Mouse (Mus musculus) erythroblast, embryonic 14.5 days (primary cell): Measurements from ENCODE around the gene Cyp4a14. TPM values are rescaled to one million over a fixed set of nuclear protein-coding genes. Genes with fewer than 3 reads are reported as not detected.

ENCODE experiments used
- H3K27me3 ChIP-seq: 2 replicates; pipeline ENCODE4 v1.6.1; 2012; ENCODE audit warnings: inconsistent platforms; ENCODE audit not compliant: control insufficient read depth
- H3K36me3 ChIP-seq: 2 replicates; pipeline ENCODE4 v1.6.1; 2012; ENCODE audit warnings: mild to moderate bottlenecking, inconsistent platforms; ENCODE audit not compliant: control insufficient read depth
- H3K4me1 ChIP-seq: 2 replicates; pipeline ENCODE4 v1.6.1; 2012; ENCODE audit warnings: inconsistent platforms; ENCODE audit not compliant: control insufficient read depth
- H3K4me3 ChIP-seq: replicated peaks from 2 replicates; pipeline ENCODE3; 2012; ENCODE audit warnings: moderate library complexity, mild to moderate bottlenecking, inconsistent platforms
- H3K9me3 ChIP-seq: 2 replicates; pipeline ENCODE4 v1.6.1; 2012; ENCODE audit warnings: low read length, inconsistent platforms, mixed read lengths; ENCODE audit not compliant: control insufficient read depth
- GATA1 ChIP-seq: IDR thresholded peaks from 2 replicates; pipeline ENCODE4 v1.6.1; 2012; ENCODE audit warnings: low read length, inconsistent platforms, mixed read lengths
- TAL1 ChIP-seq: IDR thresholded peaks from 3 replicates; pipeline ENCODE4 v1.6.1; 2012; ENCODE audit warnings: low read length, inconsistent platforms, mixed read lengths
- polyA plus RNA-seq: library from polyadenylated mRNA; stranded (reverse); fragments of >175 nt; gene quantifications from 2 replicates; pipeline ENCODE4 v1.2.3, GENCODE M21; 2012

Gene Cyp4a14
- polyA plus RNA-seq, 1 experiment, result not detected

GRCm38 (mm10) chr4:115452304-115452703 lies 43.6 kb downstream of the Cyp4a14 start, which contains the start of gene Cyp4a30b:
Gene Cyp4a30b, plus strand, starts transcription at chr4:115452604.
- no peaks in the 10 kb centered on the region for H3K4me1 ChIP-seq
- H3K9me3 ChIP-seq, result peaks cover 11% of the 10 kb centered on the region
- no peak for TF ChIP-seq GATA1
- TF ChIP-seq TAL1, result no peak
- no peak within 1 kb of the TSS for H3K4me3 ChIP-seq
- H3K36me3 ChIP-seq, result no peaks in the 10 kb centered on the region
- no peaks in the 10 kb centered on the region for H3K27me3 ChIP-seq

- Histone ChIP-seq H3K4me1 (no peaks in the 10 kb centered on the region), H3K9me3 (peaks cover 11% of the 10 kb centered on the region), H3K27me3 (no peaks in the 10 kb centered on the region), H3K4me3 (no peak overlapping the region), H3K36me3 (no peaks in the 10 kb centered on the region)
- TF ChIP-seq GATA1, result no peak
- TF ChIP-seq TAL1, result no peak
Measured at GRCm38 (mm10) chr4:115450577-115451137, 45.3 kb downstream of the Cyp4a14 start.

Other genes with a start within 250 kb of the Cyp4a14 start
- not detected in 2 replicates for gene Cyp4a12a, start 197.1 kb downstream of the Cyp4a14 start, polyA plus RNA-seq
- gene Cyp4a12b, start 84.5 kb downstream of the Cyp4a14 start, polyA plus RNA-seq, result not detected in 2 replicates
- gene Cyp4a30b, start 43.5 kb downstream of the Cyp4a14 start, polyA plus RNA-seq, result not detected in 2 replicates
- not detected in 2 replicates for gene Cyp4a10, start 22.1 kb upstream of the Cyp4a14 start, polyA plus RNA-seq
- not detected in 2 replicates for gene Cyp4a31, start 67.5 kb upstream of the Cyp4a14 start, polyA plus RNA-seq
- not detected in 2 replicates for gene Cyp4a32, start 104.8 kb upstream of the Cyp4a14 start, polyA plus RNA-seq
- 0.04 TPM in 1 of 2 replicates, not detected in the other for gene Cyp4b1, start 151.6 kb upstream of the Cyp4a14 start, polyA plus RNA-seq
- 0.58 and 0.59 TPM in 2 replicates for gene Efcab14, start 241.6 kb upstream of the Cyp4a14 start, polyA plus RNA-seq